Mouse (Mus musculus): Measurements from ENCODE around the gene Arhgef25. TPM values are rescaled to one million over a fixed set of nuclear protein-coding genes. Genes with fewer than 3 reads are reported as not detected.
"Not testable (repeated sequence)": the region's sequence is repeated elsewhere in the genome, so short reads cannot be mapped to it uniquely, and the experiment has no call there.

Arhgef25 gene
- polyA plus RNA-seq, 1 experiment from 2014 or later: not detected

- Histone ChIP-seq H3K27ac (no peak overlapping the region), H3K79me2 (ENCODE audit: inconsistent target) (peaks cover 16% of the 10 kb centered on the region), H3K36me3 (ENCODE audit: inconsistent target) (peaks cover 7% of the 10 kb centered on the region), H3K4me3 (ENCODE audit: inconsistent target) (no peak overlapping the region)
- 95% methylated on average over 15 of the region's 15 CpGs for WGBS (ENCODE audit: missing documents)
Observed at GRCm38 (mm10) chr10:127171631-127172200, 18.2 kb downstream of the Arhgef25 start.

- H3K79me2 ChIP-seq (ENCODE audit: inconsistent target): peaks cover 22% of the 10 kb centered on the region
- 7% methylated on average over 26 of the region's 29 CpGs for WGBS (ENCODE audit: missing documents)
- H3K36me3 ChIP-seq (ENCODE audit: inconsistent target): peaks cover 7% of the 10 kb centered on the region
- H3K27ac ChIP-seq: no peak overlapping the region
- no peak overlapping the region for H3K4me3 ChIP-seq (ENCODE audit: inconsistent target)
Observed at GRCm38 (mm10) chr10:127170837-127171272, 19.0 kb downstream of the Arhgef25 start.

DNA sequence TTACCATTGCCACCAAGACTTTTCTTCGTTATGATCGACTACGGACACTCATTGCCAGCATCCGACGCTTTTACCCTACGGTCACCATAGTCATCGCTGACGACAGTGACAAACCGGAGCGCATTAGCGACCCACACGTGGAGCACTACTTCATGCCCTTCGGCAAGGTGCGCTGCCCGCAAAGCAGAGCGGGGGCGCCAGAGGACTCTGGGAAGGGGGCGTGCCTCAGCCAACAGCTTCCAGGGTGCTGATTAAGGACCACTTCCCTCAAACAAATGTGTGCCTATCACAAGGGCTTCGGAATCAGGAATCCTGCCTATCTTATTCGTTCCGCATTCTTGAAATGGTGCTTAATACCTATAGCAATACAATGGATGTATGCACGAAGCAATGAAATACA lies 19.9 kb downstream of the Arhgef25 start:
- WGBS (ENCODE audit: missing documents): 84% methylated on average over 22 of the region's 22 CpGs
- H3K27ac ChIP-seq: no peak overlapping the region
- peaks cover 22% of the 10 kb centered on the region for H3K79me2 ChIP-seq (ENCODE audit: inconsistent target)
- peaks cover 7% of the 10 kb centered on the region for H3K36me3 ChIP-seq (ENCODE audit: inconsistent target)
- H3K4me3 ChIP-seq (ENCODE audit: inconsistent target): no peak overlapping the region

DNA sequence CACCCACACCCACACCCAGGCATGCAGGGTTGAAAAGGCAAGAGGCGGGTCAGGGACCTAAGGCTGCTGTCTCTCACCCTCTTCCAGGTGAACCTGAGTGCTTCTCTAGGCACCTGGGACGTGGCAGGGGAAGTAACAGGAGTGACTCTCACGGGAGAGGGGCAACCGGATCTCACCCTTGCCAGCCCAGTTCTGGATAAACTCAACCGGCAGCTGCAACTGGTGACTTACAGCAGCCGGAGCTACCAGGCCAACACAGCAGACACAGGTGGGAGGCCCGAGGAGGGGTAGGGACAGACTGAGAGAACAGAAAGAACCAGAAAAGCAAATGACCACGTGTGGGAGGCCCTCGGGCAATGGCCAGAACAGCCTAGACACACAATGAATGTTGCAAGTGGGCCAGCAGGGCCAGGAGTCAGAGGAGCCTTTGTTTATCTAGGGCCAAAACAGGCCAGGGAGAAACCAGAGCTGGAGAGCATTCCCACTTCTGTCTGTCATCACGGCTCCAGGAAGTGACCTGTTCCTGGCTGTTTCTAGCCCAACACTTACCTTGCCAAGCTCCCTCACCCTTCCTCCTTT lies 22.2 kb downstream of the Arhgef25 start:
- Histone ChIP-seq H3K36me3 (ENCODE audit: inconsistent target) (peaks cover 7% of the 10 kb centered on the region), H3K27ac (no peak overlapping the region), H3K4me3 (ENCODE audit: inconsistent target) (no peak overlapping the region), H3K79me2 (ENCODE audit: inconsistent target) (peaks cover 22% of the 10 kb centered on the region)
- 63% methylated on average over 10 of the region's 10 CpGs for WGBS (ENCODE audit: missing documents)

DNA sequence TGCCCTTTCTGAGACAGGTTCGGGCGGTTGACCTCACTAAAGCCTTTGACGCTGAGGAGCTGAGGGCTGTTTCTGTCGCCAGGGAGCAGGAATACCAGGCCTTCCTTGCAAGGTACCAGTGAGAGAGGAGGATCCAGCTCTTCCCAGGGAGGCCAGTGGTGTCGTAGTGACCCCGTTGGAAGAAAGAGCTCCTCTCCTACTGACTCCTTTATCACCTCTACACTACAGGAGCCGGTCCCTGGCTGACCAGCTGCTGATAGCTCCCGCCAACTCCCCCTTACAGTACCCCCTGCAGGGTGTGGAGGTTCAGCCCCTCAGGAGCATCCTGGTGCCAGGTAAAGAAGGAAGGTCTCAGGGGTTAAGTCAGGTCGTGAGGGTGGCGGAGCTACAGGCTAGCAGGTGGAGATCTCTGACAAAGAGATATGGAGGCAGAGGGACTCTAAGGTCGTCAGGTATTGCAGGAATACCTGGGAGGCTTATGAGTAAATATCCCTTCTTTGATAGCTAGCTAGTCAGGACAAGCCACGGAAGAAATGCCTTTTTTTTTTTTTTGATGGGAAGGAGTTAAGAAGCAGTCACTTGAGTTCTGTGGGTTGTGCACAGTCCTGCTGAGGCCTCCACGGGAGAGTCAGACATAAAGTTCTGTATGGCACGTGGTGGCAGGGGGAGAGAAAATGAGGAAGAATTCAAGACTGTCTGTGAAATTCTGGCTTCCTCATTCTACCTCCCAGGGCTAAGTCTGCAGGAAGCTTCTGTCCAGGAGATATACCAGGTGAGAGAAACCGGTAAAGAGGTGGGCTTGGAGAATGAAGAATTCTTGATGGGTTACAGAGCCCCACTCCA lies 22.9 kb downstream of the Arhgef25 start:
- WGBS (ENCODE audit: missing documents): 34% methylated on average over 15 of the region's 15 CpGs
- peaks cover 5% of the 10 kb centered on the region for H3K36me3 ChIP-seq (ENCODE audit: inconsistent target)
- peak overlapping the region; percentile 39 for H3K4me3 ChIP-seq (ENCODE audit: inconsistent target)
- H3K27ac ChIP-seq: no peak overlapping the region
- peaks cover 22% of the 10 kb centered on the region for H3K79me2 ChIP-seq (ENCODE audit: inconsistent target)

DNA sequence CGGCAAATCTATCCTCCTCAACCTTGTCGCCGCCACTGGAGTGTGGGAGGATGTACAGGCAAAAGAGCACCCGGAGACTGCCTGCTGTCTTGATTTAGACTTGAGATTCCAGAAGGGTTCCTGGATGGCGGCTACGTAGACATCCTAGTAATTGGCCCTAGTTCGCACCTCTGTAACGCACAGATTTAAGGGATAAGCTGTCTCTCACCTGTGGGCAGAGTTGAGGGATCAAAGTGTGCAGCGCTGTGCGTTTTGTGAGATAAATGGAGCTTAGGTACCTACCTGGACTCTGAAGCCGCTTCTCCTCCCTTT lies 23.5 kb downstream of the Arhgef25 start:
- Histone ChIP-seq H3K79me2 (ENCODE audit: inconsistent target) (peaks cover 22% of the 10 kb centered on the region), H3K27ac (peak overlapping the region; percentile 28; the same call in 1 of the 2 replicates), H3K4me3 (ENCODE audit: inconsistent target) (peak overlapping the region; percentile 39), H3K36me3 (ENCODE audit: inconsistent target) (no peaks in the 10 kb centered on the region; the same call in 1 of the 2 replicates)
- WGBS (ENCODE audit: missing documents): 35% methylated on average over 11 of the region's 11 CpGs

GRCm38 (mm10) chr10:127165654-127166403 lies 24.1 kb downstream of the Arhgef25 start:
- H3K4me3 ChIP-seq (ENCODE audit: inconsistent target): peak overlapping the region; percentile 39
- peaks cover 22% of the 10 kb centered on the region for H3K79me2 ChIP-seq (ENCODE audit: inconsistent target)
- H3K27ac ChIP-seq: peak overlapping the region; percentile 28; the same call in 1 of the 2 replicates
- no peaks in the 10 kb centered on the region for H3K36me3 ChIP-seq (ENCODE audit: inconsistent target)
- WGBS (ENCODE audit: missing documents): under 1% methylated on average over 55 of the region's 56 CpGs

GRCm38 (mm10) chr10:127165354-127165653 lies 24.6 kb downstream of the Arhgef25 start:
- Histone ChIP-seq H3K79me2 (ENCODE audit: inconsistent target) (peaks cover 22% of the 10 kb centered on the region), H3K36me3 (ENCODE audit: inconsistent target) (no peaks in the 10 kb centered on the region), H3K4me3 (ENCODE audit: inconsistent target) (no peak overlapping the region), H3K27ac (no peak overlapping the region)
- WGBS (ENCODE audit: missing documents): under 1% methylated on average over 35 of the region's 42 CpGs

- Histone ChIP-seq H3K36me3 (ENCODE audit: inconsistent target) (no peaks in the 10 kb centered on the region), H3K4me3 (ENCODE audit: inconsistent target) (peak within 1 kb of the TSS; percentile 39), H3K79me2 (ENCODE audit: inconsistent target) (peaks cover 22% of the 10 kb centered on the region), H3K27ac (peak within 1 kb of the TSS; percentile 78)
- WGBS (ENCODE audit: missing documents): 2% methylated on average over 42 of the region's 52 CpGs
Observed at GRCm38 (mm10) chr10:127164631-127165353, 25.1 kb downstream of the Arhgef25 start, which contains the start of gene B4galnt1. Gene B4galnt1, plus strand, starts transcription at chr10:127165225.

- Histone ChIP-seq H3K79me2 (ENCODE audit: inconsistent target) (peaks cover 22% of the 10 kb centered on the region), H3K36me3 (ENCODE audit: inconsistent target) (no peaks in the 10 kb centered on the region), H3K4me3 (ENCODE audit: inconsistent target) (no peak overlapping the region), H3K27ac (peak overlapping the region; percentile 78)
- 89% methylated on average over 4 of the region's 4 CpGs for WGBS (ENCODE audit: missing documents)
Observed at GRCm38 (mm10) chr10:127164190-127164589, 25.7 kb downstream of the Arhgef25 start.

DNA sequence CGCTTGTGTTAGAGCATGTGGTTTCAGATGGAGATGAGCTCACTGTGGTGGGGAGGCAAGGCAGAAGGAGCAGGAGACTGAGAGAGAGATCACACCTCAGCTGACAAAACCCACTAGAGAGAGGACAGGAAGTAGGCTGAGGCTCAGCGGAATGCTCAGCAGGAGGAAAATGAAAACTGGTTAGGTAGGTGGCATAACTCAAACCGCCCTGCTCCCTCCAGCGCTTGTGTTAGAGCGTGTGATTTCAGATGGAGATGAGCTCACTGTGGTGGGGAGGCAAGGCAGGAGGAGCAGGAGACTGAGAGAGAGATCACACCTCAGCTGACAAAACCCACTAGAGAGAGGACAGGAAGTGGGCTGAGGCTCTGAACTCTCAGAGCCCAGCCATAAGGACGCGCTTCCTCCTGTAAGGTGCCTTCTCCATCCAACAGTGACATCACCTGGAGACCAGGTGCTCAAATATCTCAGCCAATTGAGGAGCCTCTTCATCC lies 27.1 kb downstream of the Arhgef25 start:
- H3K79me2 ChIP-seq (ENCODE audit: inconsistent target): peaks cover 16% of the 10 kb centered on the region
- WGBS (ENCODE audit: missing documents): 35% methylated on average over 6 of the region's 7 CpGs
- not testable (repeated sequence) for H3K4me3 ChIP-seq (ENCODE audit: inconsistent target); H3K27ac ChIP-seq; H3K36me3 ChIP-seq (ENCODE audit: inconsistent target)

- Histone ChIP-seq H3K79me2 (ENCODE audit: inconsistent target) (no peaks in the 10 kb centered on the region), H3K27ac (no peak overlapping the region), H3K4me3 (ENCODE audit: inconsistent target) (no peak overlapping the region), H3K36me3 (ENCODE audit: inconsistent target) (no peaks in the 10 kb centered on the region)
- WGBS (ENCODE audit: missing documents): 38% methylated on average over 3 of the region's 3 CpGs
Observed at GRCm38 (mm10) chr10:127160728-127161127, 29.2 kb downstream of the Arhgef25 start.

GRCm38 (mm10) chr10:127160081-127160480 lies 29.8 kb downstream of the Arhgef25 start:
- Histone ChIP-seq H3K4me3 (ENCODE audit: inconsistent target) (no peak overlapping the region), H3K79me2 (ENCODE audit: inconsistent target) (no peaks in the 10 kb centered on the region), H3K27ac (no peak overlapping the region), H3K36me3 (ENCODE audit: inconsistent target) (no peaks in the 10 kb centered on the region)
- 92% methylated on average over 9 of the region's 9 CpGs for WGBS (ENCODE audit: missing documents)

GRCm38 (mm10) chr10:127158471-127158870 lies 31.4 kb downstream of the Arhgef25 start:
- H3K4me3 ChIP-seq (ENCODE audit: inconsistent target): no peak overlapping the region
- H3K36me3 ChIP-seq (ENCODE audit: inconsistent target): no peaks in the 10 kb centered on the region
- WGBS (ENCODE audit: missing documents): 65% methylated on average over 3 of the region's 3 CpGs
- no peaks in the 10 kb centered on the region for H3K79me2 ChIP-seq (ENCODE audit: inconsistent target)
- H3K27ac ChIP-seq: no peak overlapping the region

Measured in macrophage (primary cell).